Mouse (Mus musculus) limb, embryonic 13.5 days (tissue): Measurements from ENCODE around the gene Grin2c. TPM values are rescaled to one million over a fixed set of nuclear protein-coding genes. Genes with fewer than 3 reads are reported as not detected.

Experiments used
- ATAC-seq: fragments of 200-750 bp; cut with Nextera tagmentation; 2 replicates; pipeline ENCODE4 v1.8.0; 2017; ENCODE audit warnings: low read depth, moderate number of reproducible peaks, moderate TSS enrichment; ENCODE audit not compliant: low FRiP score
- H3K27ac ChIP-seq: fragments of 300-500 bp; sonication (generic); 2 replicates; pipeline ENCODE4 v1.5.1; 2015; ENCODE audit warnings: inconsistent platforms, mild to moderate bottlenecking, moderate library complexity
- H3K27me3 ChIP-seq: fragments of 300-500 bp; sonication (generic); 2 replicates; pipeline ENCODE4 v1.6.1; 2015; ENCODE audit warnings: mild to moderate bottlenecking, inconsistent platforms
- H3K36me3 ChIP-seq: fragments of 300-500 bp; sonication (generic); 2 replicates; pipeline ENCODE4 v1.6.1; 2015; ENCODE audit warnings: inconsistent platforms, mild to moderate bottlenecking, moderate library complexity
- H3K4me1 ChIP-seq: fragments of 300-500 bp; sonication (generic); 2 replicates; pipeline ENCODE4 v1.6.1; 2015; ENCODE audit warnings: inconsistent platforms
- H3K4me2 ChIP-seq: fragments of 300-500 bp; sonication (generic); replicated peaks from 2 replicates; pipeline ENCODE4 v1.6.1; 2015; ENCODE audit warnings: inconsistent platforms, mild to moderate bottlenecking, moderate library complexity
- H3K4me3 ChIP-seq: fragments of 300-500 bp; sonication (generic); 2 replicates; pipeline ENCODE4 v1.5.1; 2015; ENCODE audit warnings: moderate library complexity, mild to moderate bottlenecking, inconsistent platforms
- H3K9ac ChIP-seq: fragments of 300-500 bp; sonication (generic); 2 replicates; pipeline ENCODE4 v1.6.1; 2015; ENCODE audit warnings: mild to moderate bottlenecking, inconsistent platforms
- H3K9me3 ChIP-seq: fragments of 300-500 bp; sonication (generic); 2 replicates; pipeline ENCODE4 v1.6.1; 2016; ENCODE audit warnings: inconsistent platforms
- WGBS: fragments of 180-500 bp; shearing (Covaris S2); methylation state at CpG from one replicate; pipeline ENCODE4 v1.1.7; 2015; 5-methylcytosine and 5-hydroxymethylcytosine counted together
- polyA plus RNA-seq: library from polyadenylated mRNA; unstranded; fragments of >200 nt; fragmentation: Nextera tagmentation; extraction: Ambion mirVana; gene quantifications from 2 replicates; pipeline ENCODE4 v1.2.1, GENCODE M21; 2015

Grin2c gene
- polyA plus RNA-seq, 1 experiment from 2014 or later, result 0.09 TPM

DNA sequence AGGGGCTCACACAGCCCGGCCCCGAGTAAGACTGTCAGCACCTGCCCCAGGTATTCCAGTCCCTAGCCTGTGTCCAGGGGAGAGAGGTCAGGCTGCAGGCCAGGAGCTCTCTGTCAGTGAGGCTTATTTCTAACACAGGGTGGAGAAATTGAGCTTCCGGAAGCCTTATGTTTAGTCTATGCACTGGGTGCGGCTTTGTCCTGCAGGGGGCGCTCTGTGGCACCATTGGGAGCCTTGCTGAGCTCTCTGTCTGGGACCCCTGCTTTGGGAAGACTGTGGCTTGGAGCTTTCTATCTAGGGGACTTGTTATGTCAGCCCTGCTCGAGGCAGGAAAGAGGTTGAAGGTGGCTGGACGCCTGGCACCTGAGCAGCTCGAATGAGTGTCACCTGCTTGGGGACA is 42.2 kb downstream of the Grin2c start:
- Histone ChIP-seq H3K4me1 (peaks cover 39% of the 10 kb centered on the region), H3K27me3 (peaks cover 49% of the 10 kb centered on the region), H3K4me2 (no peak overlapping the region), H3K36me3 (no peaks in the 10 kb centered on the region), H3K27ac (no peak overlapping the region), H3K4me3 (no peak overlapping the region), H3K9me3 (no peaks in the 10 kb centered on the region), H3K9ac (no peak overlapping the region)
- WGBS, result 43% methylated on average over 8 of the region's 8 CpGs
- no peak for ATAC-seq

- WGBS, result 67% methylated on average over 6 of the region's 6 CpGs
- Histone ChIP-seq H3K4me2 (no peak overlapping the region), H3K9me3 (no peaks in the 10 kb centered on the region), H3K27me3 (peaks cover 47% of the 10 kb centered on the region), H3K4me1 (peaks cover 39% of the 10 kb centered on the region), H3K27ac (no peak overlapping the region), H3K9ac (no peak overlapping the region), H3K4me3 (no peak overlapping the region), H3K36me3 (no peaks in the 10 kb centered on the region)
- ATAC-seq, result no peak
Measured at GRCm38 (mm10) chr11:115223877-115224276, 43.2 kb downstream of the Grin2c start.

DNA sequence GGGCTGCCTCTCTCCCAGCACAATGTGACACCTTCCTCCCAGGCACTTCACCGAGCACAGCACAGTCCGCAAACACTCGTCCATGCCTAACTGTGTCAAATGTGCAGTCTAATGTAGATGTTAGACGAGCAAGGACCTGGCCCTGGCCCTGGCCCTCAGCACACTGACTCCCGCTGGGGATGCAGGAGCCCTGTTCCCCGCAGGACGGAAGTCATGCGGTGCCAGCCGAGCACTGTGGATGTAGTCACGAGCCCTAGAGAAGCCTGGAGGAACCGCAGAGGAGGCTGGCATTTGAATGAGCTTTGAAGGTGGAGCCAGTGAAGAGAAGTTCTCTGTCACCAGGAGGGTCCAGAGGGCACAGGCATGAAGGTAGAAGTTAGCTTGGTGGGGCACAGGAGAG is 43.6 kb downstream of the Grin2c start:
- 58% methylated on average over 11 of the region's 11 CpGs for WGBS
- no peak for ATAC-seq
- Histone ChIP-seq H3K27me3 (peaks cover 43% of the 10 kb centered on the region), H3K27ac (no peak overlapping the region), H3K36me3 (no peaks in the 10 kb centered on the region), H3K9me3 (no peaks in the 10 kb centered on the region), H3K4me3 (no peak overlapping the region), H3K4me1 (peaks cover 39% of the 10 kb centered on the region), H3K4me2 (no peak overlapping the region), H3K9ac (no peak overlapping the region)

DNA sequence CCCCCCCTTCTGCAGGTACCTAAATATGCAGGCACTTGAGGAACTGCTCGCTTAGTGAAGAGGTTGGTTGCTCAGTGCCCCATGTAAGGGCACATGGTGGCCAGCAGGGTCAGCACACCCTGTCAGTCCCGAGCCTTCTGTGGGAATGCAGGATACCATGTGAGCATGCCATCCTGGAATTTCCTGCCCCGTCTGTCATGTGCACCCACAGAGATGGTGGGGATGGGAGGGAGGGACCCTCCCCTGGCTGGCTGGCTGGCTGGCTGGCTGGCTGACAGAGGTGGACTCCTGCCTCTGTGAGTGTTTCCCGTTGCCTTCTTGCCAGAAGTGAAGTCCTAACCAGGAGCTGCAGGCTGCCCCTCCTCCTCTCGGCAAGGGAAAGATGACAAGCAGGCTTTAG is 44.5 kb downstream of the Grin2c start:
- no peak for ATAC-seq
- H3K9me3 ChIP-seq, result no peaks in the 10 kb centered on the region
- H3K4me3 ChIP-seq, result no peak overlapping the region
- no peak overlapping the region for H3K4me2 ChIP-seq
- WGBS, result 17% methylated on average over 5 of the region's 5 CpGs
- no peaks in the 10 kb centered on the region; the same call in 1 of the 2 replicates for H3K36me3 ChIP-seq
- peaks cover 38% of the 10 kb centered on the region for H3K27me3 ChIP-seq
- H3K9ac ChIP-seq, result peak overlapping the region; percentile 4; the same call in 1 of the 2 replicates
- peaks cover 45% of the 10 kb centered on the region for H3K4me1 ChIP-seq
- H3K27ac ChIP-seq, result no peak overlapping the region

DNA sequence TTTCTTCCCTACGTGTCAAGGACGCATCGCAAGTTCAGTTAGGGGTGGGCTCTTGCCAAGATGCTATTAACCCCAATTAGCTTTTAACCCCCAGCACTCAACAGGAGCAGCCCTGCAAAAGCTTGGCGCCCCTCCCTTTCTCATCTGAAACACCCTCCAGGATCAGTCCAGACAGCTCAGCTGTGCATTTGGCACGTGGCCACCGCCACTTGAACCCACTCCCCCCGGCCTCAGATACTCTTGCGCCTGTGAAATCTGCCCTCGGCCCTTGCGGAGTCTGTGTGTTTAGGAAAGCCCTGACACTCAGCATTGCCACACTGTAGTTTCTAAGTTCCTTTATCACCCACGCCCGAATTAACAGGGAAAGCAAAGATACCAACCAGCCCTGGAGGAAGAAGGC is 45.0 kb downstream of the Grin2c start:
- Histone ChIP-seq H3K27ac (no peak overlapping the region), H3K9ac (no peak overlapping the region; the same call in 1 of the 2 replicates), H3K36me3 (no peaks in the 10 kb centered on the region; the same call in 1 of the 2 replicates), H3K9me3 (no peaks in the 10 kb centered on the region), H3K4me1 (peaks cover 50% of the 10 kb centered on the region), H3K27me3 (peaks cover 37% of the 10 kb centered on the region), H3K4me3 (no peak overlapping the region), H3K4me2 (no peak overlapping the region)
- 21% methylated on average over 12 of the region's 12 CpGs for WGBS
- ATAC-seq, result no peak

- Histone ChIP-seq H3K9ac (no peak overlapping the region), H3K4me2 (no peak overlapping the region), H3K36me3 (peaks cover 2% of the 10 kb centered on the region; the same call in 1 of the 2 replicates), H3K27me3 (peaks cover 35% of the 10 kb centered on the region), H3K4me3 (no peak overlapping the region), H3K9me3 (no peaks in the 10 kb centered on the region), H3K27ac (no peak overlapping the region), H3K4me1 (peaks cover 37% of the 10 kb centered on the region)
- ATAC-seq, result no peak
- WGBS, result 91% methylated on average over 10 of the region's 10 CpGs
Measured at GRCm38 (mm10) chr11:115219685-115220084, 47.4 kb downstream of the Grin2c start.

DNA sequence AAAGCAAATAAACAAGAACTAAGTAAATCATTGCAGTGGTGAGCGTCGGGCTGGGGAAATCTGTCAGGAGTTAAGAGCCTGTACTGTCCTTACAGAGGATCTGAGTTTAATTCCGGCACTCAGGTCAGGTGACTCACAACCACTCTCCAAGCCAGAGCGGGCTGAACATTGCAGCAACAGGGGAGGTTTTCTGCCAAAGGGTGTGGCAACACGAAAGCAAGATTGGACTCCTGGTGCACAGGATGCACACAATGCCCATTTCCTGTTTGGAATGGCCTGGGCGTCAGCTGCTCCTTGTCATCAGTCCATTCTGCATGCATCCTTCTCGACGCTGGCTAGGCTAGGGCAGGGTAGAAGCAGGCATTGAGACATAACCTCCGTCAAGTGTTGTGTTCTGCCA is 47.8 kb downstream of the Grin2c start:
- Histone ChIP-seq H3K9ac (no peak overlapping the region), H3K36me3 (peaks cover 2% of the 10 kb centered on the region; the same call in 1 of the 2 replicates), H3K27ac (no peak overlapping the region), H3K4me3 (no peak overlapping the region), H3K4me1 (peaks cover 37% of the 10 kb centered on the region), H3K9me3 (no peaks in the 10 kb centered on the region), H3K27me3 (peaks cover 33% of the 10 kb centered on the region), H3K4me2 (no peak overlapping the region)
- ATAC-seq, result no peak
- 57% methylated on average over 9 of the region's 9 CpGs for WGBS

DNA sequence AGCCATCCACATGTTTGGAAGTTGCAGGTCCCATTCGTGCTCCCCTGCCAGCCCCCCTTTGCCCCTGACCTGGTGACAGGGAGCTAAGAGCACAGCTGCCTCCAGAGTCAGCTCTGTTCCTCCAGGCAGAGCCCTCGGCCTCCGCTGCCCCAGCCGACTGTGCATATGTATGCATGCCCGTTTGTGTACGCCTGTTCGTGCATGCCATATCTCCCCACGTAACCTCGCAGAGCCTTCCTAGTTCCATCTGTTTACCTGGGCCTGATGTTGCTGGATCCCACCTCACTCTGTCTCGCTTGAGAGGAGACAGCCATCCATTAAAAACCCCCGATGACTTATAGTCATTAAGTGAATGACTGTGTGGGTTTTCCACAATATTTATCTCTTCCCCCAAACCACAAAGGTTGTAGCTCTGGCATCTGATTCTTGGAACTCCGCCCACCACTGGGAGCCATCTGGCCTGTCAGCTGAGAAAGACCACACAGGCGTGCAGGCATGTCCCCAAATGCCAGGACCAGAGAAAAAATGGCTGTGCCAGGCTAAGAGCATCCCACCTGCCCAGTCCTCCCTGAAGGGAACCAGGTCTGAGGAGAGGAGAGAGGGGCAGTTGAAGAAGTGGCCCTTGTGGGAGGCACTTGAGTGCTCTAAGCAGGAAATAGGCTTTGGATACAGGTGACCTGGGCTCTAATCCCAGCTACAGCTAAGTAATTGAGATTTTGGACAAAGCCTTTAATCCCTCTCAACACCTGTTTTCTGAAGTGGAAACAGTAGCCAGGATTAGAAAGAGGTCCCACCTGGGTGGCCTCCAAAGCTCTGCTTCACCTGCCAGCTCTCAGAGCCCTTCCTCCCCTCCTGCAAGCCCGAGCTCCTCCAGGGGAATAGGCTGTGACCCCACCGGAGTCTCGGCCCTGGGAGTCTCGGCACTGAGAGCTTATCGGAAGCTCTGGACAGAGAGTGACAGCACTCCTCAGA is 49.3 kb downstream of the Grin2c start:
- ATAC-seq, result no peak
- Histone ChIP-seq H3K9ac (no peak overlapping the region), H3K36me3 (peaks cover 2% of the 10 kb centered on the region; the same call in 1 of the 2 replicates), H3K27me3 (peaks cover 19% of the 10 kb centered on the region), H3K4me1 (peaks cover 25% of the 10 kb centered on the region), H3K4me3 (no peak overlapping the region), H3K9me3 (no peaks in the 10 kb centered on the region), H3K27ac (no peak overlapping the region; the same call in 1 of the 2 replicates), H3K4me2 (no peak overlapping the region)
- 55% methylated on average over 18 of the region's 18 CpGs for WGBS

DNA sequence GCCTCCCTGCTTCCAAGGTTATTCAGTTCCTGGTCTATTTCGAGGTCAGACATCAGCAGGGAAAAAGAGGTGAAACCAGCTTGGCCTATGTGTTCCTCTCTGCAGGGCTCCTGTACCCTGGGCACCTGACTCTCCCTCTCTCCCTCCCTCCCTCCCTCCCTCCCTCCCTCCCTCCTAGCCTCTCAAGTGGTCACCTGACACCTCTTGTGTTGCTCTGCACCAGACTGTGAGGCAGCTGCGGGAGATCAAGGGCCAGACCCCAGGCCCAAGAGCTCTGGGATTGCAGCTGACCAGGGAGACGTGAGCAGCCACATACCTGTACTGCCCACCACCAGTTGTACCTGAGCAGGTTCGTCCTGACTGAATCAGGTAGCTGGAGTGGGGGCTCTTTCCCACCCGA is 51.9 kb downstream of the Grin2c start:
- Histone ChIP-seq H3K27ac (no peak overlapping the region), H3K27me3 (peaks cover 11% of the 10 kb centered on the region; the same call in 1 of the 2 replicates), H3K4me1 (peaks cover 12% of the 10 kb centered on the region), H3K4me2 (no peak overlapping the region), H3K9me3 (no peaks in the 10 kb centered on the region), H3K4me3 (no peak overlapping the region), H3K9ac (no peak overlapping the region), H3K36me3 (peaks cover 3% of the 10 kb centered on the region; the same call in 1 of the 2 replicates)
- 0 out of 2 replicates have a peak, but pooled peaks have one; percentile 11 for ATAC-seq
- 16% methylated on average over 5 of the region's 5 CpGs for WGBS

GRCm38 (mm10) chr11:115212116-115212515 is 54.9 kb downstream of the Grin2c start:
- 55% methylated on average over 13 of the region's 13 CpGs for WGBS
- H3K36me3 ChIP-seq, result peaks cover 24% of the 10 kb centered on the region
- H3K4me3 ChIP-seq, result no peak overlapping the region
- H3K4me1 ChIP-seq, result peaks cover 1% of the 10 kb centered on the region
- H3K27me3 ChIP-seq, result no peaks in the 10 kb centered on the region
- H3K27ac ChIP-seq, result no peak overlapping the region
- no peak overlapping the region for H3K9ac ChIP-seq
- no peak overlapping the region for H3K4me2 ChIP-seq
- H3K9me3 ChIP-seq, result no peaks in the 10 kb centered on the region
- no peak for ATAC-seq

GRCm38 (mm10) chr11:115209958-115210357 is 57.1 kb downstream of the Grin2c start:
- no peaks in the 10 kb centered on the region for H3K9me3 ChIP-seq
- H3K4me1 ChIP-seq, result no peaks in the 10 kb centered on the region; the same call in 1 of the 2 replicates
- H3K4me2 ChIP-seq, result no peak overlapping the region
- H3K27me3 ChIP-seq, result peaks cover 6% of the 10 kb centered on the region
- no peak overlapping the region for H3K27ac ChIP-seq
- no peak overlapping the region for H3K4me3 ChIP-seq
- no peak for ATAC-seq
- WGBS, result 80% methylated on average over 7 of the region's 7 CpGs
- H3K36me3 ChIP-seq, result peaks cover 43% of the 10 kb centered on the region
- H3K9ac ChIP-seq, result peak overlapping the region; percentile 48; the same call in 1 of the 2 replicates
